Mouse (Mus musculus) cerebellum, adult 9-10 months (tissue): ENCODE results near the gene Bean1.
A peak's percentile ranks its signal among the peaks of the same experiment; 100 is the strongest.

Experiments used
- DNase-seq: peaks from one replicate; pipeline ENCODE4 v3.0.0; 2022

Gene Bean1

DNA sequence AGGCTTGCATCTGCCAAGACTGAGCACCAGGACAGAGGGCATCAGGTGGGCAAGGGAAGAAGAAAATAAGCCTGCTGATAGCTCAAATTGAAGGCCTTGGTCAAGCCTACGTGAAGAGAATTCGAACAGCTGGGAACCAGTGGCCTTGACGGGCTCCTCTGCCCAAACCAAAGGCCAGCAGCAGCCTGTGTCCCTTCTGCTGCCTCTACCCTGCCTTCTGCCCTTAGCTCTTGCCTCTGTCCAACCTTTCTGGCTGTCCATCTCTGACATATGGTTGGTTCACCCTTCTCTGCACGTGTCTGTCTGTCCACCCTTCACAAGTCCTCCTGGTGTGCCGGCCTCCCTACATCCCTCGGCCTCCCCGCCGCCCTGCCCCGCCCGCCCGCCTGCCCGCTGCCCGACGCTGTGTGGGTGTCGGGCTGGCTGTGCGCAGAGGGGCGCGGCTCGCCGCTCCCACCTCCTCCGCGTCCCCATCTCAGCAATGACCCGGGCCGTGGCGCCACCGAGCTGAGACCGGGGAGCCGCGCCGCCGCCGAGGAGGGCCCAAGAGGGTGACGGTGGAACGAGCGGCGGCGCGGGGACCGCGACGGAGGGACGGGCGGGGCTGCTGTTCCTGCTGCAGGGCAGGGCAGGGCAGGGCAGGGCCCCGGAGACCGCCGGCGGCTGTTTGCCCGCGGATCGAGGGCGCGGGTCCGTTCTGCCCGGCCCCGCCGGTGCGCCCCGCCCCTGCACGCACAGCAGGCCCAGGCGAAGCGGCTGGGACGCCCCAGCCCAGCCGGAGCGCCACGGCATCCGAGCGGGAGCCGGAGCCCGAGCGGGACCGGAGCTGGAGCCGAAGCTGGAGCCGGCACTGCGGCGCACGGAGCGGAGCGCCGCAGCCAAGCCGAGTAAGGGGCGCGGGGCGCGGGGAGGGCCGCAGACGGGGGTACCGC, at the start of gene Bean1:
Gene Bean1 (plus strand): TSS at position 325 of the 932 bp plus-strand sequence.
- DNase-seq, result no peak

DNA sequence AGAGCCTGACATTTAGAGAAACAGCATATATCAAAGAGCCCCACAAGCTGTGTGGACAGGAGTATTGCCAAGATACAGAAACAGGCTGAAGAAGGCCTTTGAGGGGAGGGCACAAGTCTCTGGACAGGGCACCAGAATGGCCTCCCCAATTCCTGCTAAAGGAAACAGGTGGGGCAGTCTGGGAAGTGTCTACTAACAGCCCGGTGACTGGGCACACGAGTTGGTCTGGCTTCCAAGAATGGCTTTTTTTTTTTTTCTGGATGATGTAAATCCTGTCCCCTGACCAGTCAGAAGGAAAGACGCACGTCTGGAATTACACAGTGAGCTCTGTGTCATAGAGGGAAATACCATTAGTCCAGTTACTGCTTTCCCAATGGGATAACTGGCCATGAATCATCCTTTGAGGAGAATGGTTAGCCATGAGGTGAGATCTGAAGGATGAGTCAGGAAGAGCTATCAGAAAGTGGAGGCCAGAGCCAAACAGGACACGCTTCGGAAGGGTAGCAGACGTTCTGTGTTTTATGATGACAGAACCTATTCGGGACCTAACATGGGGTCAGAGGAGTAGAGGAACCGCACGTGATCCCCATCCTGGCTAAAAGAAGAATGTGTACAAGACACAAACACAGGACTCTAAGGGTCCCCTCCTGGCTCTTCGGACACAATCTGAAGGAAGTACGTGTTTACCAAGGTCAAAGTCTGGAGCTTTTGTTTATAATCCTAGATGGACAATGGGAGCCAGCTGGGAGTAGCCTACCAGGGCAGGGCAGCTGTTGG, 48.4 kb upstream of the Bean1 start:
- no peak for DNase-seq

DNA sequence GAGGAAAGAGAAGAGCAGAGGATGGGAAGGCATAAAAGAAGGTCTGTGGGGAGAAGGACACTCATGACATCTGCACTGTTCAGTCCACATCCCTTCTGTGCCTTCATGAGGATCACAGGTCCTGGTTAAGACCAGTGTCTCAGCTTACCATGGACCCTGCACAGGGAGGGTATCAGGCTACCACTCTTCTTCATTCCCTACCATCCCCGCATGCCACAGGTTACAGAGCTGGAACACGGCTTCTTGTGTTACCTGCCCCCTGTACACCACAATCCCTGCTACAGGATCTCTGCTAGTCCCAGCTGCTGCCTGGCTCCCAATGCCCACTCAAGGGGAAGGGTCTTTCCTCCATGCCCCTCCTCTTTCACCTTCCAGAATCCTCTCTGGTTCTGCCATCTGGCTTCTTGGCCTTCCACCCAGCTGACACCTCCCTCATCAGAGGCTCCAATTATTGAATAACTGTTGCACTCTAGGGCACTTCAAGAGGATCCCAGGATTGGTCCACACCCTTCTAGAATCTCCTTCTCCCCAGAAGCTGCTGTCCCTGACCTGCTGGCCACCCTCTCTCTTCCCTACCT, 47.1 kb upstream of the Bean1 start:
- DNase-seq, result no peak

DNA sequence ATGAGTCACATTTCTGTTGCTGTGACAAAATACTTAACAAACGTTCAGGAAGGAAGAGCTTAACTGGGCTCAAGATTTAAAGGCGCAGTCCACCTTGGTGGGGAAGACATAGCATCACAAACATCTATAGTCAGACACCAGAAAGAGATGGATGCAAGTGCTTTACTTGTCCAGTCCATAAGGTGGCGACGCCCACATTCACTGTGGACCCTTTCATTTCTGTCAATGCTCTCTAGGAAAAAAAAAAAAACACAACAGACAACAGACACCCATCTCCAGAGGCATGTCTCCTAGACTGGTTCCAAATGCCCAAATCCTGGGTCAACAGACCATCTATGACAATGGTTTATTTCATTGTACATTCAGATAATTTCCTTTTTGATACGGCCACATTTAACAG, 45.7 kb upstream of the Bean1 start:
- no peak for DNase-seq

DNA sequence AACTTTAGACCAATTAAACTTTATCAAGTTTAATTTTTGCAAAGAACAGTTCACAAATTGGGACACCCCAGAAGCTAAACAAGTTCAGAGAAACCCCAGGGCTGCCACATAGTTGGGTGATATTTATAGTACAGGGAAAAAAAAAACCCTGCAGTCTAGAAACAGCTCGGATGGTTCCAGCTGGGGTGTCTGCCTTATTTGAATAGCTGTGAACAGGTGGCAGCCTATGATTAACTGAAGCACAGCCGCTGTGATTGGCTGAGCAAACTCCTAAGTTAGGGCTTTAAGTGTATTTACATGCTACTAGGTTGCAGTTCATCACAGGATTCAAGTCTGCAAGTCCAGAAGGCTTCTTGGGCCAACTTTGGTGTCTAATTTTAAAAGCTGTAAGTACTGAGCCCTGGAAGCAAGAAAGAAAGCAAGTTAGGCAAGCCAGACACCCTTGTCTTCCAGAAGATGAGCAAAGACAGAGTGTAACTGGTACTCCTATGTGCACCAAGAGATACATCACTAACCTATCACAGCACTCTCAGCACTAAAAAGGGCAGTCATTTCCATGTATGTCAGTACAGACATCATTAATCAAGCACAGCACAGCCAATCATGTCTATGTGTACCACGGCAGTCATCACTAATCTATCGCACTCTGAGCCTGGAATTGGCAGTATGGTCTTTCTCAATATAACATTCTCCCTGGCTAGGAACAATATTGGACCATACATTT, 42.9 kb upstream of the Bean1 start:
- no peak for DNase-seq

DNA sequence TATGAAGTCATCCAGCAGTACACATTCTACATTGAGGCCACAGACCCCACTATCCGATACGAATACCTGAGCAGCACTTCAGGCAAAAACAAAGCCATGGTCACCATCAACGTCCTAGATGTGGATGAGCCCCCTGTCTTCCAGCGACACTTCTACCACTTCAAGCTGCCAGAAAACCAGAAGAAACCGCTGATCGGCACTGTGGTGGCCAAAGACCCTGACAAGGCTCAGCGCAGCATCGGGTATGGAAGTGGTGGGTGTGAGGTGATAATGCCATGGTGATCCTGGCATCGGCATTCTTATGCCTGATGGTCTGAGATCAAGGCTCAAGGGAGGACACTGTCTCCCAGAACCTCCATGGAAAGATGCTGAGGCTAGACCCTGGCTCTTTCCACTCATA, 39.3 kb upstream of the Bean1 start:
- no peak for DNase-seq

DNA sequence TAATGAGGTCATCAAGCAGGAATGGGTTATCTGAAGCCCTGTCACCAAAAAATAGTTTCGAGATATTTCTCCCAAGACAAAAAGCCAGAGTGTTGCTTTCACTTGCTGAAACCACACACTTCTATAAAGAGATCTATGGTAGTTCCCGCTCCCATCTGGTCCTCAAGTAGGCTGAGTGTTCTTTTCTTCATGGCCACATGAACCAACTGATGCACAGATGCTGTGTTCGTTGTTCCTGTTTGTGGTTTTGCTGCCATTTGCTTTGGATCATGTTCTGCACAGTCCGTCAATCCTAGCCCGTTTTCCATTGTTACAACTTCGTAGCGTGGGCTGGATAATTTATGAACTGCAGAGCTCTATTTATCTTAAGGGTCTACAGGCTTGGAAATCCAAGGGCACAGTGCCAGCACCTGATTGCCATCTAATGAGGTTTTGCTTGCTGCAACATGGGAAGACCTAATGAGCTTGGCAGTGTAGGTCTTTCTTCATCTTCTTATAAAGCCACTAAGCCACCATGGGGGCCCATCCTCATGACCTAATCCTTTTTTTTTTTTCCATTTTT, 38.7 kb upstream of the Bean1 start:
- DNase-seq, result no peak

DNA sequence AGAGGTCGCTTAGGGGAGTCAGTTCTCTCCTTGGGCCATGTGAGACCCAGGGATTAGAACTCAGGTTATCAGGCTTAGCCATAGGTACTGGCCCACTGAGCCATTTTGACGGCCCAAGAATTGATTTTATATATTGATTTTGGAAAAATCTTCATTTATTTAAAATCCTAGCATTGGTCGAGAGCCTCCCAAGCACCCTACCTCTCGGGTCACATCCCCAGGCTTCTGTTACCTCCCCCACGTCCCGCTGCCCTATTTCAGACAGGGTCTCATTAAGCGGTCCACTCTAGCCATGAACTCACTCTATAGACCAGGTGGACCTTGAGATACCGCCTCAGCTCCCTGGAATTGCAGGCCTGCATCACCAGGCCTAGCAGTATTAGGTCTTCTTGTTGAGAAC, 35.7 kb upstream of the Bean1 start:
- no peak for DNase-seq

DNA sequence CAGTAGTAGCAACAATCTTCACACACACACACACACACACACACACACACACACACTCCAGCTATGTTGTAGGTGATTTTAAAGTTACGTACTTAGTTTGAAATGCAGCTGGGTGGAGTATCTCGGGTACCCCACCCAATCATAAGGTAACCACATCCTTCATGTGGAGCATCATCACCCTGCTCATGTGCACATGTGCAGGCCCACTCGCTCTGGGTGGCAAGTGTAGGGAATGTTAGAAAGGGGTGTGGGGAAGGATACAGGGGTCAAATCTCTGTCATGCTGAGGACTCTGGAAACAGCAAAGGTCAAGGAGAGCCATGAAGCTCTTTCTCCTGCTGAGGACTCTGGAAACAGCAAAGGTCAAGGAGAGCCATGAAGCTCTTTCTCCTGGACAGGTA, 34.0 kb upstream of the Bean1 start:
- DNase-seq, result no peak

DNA sequence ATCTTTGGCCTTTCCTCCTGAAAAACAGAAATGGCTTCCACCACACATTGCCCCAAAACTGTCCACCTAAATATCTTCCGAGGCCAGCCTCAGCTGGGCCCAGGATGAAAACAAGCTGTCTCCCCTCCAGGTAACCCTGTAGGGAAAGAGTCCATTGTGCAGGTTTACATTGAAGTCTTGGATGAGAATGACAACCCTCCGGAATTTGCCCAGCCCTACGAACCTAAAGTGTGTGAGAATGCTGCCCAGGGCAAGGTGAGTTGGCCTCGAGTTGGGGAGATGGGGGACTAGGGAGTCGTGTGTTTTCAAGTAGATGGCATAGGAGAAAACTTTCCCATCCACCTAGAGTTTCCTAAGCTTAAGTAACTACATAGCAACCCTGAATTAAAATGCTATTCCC, 32.6 kb upstream of the Bean1 start:
- DNase-seq, result no peak

DNA sequence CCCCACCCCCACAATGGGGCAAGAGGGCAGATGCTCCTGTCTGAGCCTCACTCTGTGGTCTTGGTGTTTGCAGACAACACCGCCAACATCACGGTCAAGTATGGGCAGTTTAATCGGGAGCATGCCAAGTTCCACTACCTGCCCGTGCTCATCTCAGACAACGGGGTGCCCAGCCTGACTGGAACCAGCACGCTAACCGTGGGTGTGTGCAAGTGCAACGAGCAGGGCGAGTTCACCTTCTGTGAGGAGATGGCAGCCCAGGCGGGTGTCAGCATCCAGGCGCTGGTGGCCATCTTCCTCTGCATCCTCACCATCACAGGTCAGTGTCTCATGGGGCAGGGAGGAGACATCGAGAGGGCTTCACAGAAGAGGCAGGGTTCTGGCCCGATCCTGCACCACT, 29.6 kb upstream of the Bean1 start:
- DNase-seq, result no peak

DNA sequence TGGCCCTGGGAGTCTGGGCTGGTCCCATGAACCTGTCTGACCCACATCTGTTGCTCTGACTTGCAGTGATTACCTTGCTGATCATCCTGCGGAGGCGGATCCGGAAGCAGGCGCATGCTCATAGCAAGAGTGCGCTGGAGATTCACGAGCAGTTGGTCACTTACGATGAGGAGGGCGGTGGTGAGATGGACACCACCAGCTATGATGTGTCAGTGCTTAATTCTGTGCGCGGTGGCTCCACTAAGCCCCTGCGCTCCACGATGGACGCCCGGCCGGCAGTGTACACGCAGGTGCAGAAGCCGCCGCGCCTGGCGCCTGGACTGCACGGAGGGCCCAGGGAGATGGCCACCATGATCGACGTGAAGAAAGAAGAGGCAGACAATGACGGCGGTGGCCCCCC, 27.8 kb upstream of the Bean1 start:
- no peak for DNase-seq

DNA sequence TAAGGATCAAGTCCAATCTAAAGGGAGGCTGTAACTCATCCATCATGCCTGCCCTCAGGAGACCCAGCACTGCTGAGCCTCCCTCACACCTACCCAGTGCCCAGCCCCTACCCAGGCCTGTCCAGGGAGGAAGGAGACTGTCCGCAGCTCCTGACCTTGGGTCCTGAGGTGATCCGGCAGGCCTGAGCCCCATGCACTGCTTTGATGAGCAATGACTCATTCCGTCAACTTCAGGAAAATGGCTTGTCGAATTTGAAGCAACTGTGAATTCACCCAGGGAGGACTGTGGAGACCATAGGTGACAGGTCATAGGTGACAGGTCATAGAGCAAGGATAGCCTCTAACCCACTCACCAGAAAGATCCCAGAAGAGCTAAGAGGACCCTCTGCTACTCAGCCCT, 26.9 kb upstream of the Bean1 start:
- no peak for DNase-seq

DNA sequence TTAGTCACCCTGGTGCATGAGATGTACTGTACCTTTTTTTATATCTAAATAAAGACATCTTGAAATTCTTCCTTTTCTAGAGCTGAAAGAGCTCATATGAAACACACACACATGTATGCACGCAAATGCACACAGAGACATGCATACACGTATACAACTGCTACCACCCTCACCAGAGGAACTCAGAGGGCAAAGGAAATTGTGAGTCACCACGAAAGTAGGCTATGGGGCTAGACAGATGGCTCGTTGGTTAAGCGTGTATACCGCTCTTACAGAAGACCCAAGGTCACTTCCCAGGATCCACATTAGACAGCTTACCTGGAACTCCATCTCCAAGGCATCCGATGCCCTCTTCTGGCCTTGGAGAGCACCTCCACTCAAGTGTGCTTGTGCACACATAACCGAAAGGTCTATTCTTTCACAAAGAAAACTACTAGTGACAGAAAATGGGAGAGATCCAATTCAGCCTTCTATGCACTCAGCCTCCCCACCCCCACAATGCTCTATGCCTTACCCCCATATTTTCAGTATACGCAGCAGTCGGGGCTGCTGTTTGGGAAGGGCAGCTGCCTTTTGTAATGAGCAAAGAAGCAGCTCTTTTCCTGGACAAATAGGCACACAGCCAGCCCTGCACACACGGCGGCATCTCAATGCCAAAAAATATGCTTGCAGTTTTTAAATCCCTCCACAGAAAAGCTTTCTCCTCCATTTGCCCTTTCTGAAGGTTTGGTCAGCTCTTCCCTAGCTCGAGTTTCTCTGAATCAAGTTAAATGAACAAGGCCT, 25.6 kb upstream of the Bean1 start:
- no peak for DNase-seq

DNA sequence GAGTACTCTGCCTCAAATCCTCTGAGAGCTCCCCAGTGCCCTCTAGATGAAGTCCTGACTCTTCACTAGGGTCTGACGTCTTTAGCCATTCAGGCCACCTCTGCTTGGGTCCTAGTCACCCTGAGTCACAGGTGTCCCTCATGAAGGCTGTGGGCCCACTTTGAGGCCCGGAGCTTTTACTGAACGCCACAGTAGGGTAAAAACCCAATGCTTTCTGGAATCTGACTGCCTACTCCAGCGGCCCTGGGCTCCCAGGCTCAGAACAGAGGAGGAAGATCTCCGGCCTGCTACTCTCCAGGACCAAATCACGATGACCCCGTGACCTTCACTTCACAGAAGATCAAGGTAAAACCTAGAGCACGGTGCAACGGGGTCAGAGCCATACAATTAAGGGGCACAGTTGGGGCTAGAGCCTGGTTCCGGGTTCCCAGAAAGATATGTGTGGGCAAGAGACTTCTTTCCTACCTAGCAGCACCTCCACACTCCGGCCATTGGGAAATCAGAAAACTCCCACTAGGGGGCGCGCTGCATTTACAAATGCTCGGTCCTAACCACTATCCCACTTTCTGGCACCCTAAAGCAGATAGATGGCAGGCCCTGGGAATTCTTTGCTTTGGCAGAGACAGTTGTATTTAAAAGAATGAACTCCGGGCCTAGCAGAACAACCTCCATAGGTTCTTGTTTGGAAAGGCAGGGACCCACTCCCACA, 24.1 kb upstream of the Bean1 start:
- peak; percentile 74 for DNase-seq

DNA sequence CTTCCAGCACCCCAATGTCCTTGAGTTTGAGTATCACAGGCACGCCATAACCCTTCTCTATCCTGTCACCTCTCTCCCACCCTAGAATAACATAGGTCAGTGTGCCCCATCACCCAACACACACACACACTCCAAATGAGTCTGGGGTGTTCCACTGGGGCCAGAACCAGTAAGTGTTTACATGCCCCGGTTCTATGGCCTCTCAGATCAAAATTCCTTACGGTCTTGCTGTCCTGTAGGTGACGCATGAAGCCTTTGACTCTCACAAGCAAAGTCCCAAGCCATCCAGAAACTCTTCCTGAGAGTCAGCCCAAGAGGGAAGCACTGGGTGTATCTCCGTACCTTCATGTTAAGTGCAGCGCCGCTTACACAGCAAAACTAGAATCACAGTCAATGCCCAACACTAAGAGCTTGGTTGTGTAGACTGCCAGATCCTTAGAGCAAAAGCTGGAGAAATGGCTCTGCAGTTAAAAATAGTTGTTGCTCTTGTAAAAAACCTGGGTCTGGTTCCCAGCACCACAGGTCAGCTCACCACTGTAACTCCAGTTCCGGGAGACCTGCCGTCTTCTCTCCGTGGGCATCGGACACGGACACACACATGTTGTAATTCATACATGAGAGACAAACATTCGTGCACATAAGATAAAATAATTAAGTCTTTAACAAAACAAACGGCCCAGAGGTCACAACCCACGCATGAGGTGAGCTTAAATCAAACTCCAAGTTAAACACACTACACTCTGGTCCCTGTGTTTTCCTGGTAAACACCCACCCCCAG, 23.3 kb upstream of the Bean1 start:
- DNase-seq, result no peak

DNA sequence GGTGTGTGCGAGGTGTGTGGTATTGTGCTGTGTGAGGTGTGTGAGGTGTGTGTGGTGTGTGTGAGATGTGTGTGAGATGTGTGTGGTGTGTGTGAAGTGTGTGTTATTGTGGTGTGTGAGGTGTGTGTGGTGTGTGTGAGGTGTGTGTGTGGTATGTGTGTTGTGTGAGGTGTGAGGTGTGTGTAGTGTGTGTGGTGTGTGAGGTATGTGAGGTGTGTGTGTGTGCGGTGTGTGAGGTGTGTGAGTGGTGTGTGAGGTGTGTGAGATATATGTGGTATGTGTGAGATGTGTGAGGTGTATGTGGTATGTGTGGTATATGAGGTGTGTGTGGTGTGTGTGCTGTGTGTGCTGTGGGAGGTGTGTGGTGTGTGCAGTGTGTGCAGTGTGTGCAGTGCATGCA, 22.3 kb upstream of the Bean1 start:
- DNase-seq, result no peak

DNA sequence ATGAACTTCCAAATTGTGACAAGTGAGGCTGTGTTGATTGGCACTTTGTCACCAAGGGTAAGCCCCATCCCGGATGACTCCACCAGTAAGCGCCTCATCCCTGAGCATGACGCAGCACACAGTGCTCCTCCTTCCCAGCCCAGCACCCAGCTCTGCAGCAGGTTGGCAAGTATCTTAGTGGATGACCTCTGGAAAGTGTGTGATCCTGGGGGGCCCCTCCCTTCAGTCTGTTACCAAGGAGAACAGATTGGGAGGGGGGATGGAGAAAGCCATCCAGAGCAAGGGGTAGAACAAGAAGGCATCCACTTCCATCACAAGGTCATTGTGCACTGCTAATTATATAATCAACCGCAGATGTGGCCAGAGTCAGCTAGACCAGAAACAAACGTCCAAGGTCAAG, 9.5 kb upstream of the Bean1 start:
- no peak for DNase-seq

DNA sequence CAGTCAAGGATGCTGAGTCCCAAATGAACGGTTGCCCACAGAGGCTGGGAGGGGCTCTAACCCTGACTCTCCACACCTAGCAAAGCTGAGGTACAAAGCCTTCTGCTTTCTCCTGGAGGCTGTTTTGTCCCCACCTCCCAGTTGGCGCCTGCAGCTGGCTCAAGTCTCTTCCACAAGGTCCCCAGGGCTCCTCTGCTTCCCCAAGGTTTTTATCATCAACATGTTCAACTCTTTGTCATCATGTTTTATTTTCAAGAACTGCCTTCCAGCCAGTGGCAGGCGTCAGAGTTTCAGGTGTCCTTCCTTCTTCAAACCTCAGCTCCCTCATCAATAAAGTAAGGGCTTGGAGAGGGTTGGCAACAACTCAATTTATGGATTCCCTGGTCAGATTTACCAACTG, 781 bp upstream of the Bean1 start:
- no peak for DNase-seq

DNA sequence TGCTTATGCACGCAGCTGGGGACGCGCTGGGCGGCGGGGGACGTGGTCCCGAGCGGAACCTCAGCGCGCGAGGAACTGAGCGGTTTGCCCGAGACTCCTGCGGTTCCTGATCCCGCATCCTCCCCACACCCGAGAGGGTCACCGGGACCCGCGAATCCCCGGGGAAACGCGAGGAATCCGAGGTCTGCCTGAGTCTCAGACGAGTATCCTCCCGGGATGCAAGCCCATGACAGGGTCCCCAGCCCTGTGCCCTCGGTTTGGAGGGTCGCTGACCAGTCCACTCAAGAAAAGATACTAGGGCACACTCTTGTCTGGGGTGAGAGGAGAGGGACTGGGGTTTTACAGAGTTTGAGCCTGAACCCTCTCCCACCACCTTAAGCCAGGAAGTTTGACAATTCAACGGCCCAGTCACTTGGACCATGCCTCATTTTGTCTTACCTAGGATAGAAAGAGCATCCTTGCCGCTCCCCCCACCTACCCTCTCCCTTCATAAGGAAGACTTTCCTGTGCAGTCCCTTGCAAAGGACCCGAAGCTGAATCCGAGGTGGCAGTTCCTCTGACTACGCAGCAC, 893 bp downstream of the Bean1 start:
- DNase-seq, result no peak
